Mouse (Mus musculus): ENCODE measurements around the gene Palm. TPM values are rescaled to one million over a fixed set of nuclear protein-coding genes. Genes with fewer than 3 reads are reported as not detected.

Palm gene
- polyA plus RNA-seq, 1 experiment from 2014 or later = 9.2 TPM

- 13% methylated on average over 6 of the region's 6 CpGs for WGBS (ENCODE audit: insufficient replicate concordance)
- DNase-seq (no peak), ATAC-seq (no peak)
- peaks cover 51% of the 10 kb centered on the region for H3K4me1 ChIP-seq (ENCODE audit: insufficient read depth)
- peaks cover 46% of the 10 kb centered on the region for H3K36me3 ChIP-seq (replicated peaks; ENCODE audit: insufficient read depth, low read length)
- TF ChIP-seq CTCF (IDR thresholded peaks at IDR 0.05; ENCODE audit: low read depth) (no peak), EP300 (IDR thresholded peaks at IDR 0.05; ENCODE audit: low read depth) (no peak)
- peak overlapping the region; percentile 31; the same call in 1 of the 2 replicates for H3K27ac ChIP-seq (ENCODE audit: low read depth)
- H3K9ac ChIP-seq (replicated peaks) = peak overlapping the region; percentile 98
- no peaks in the 10 kb centered on the region for H3K27me3 ChIP-seq (ENCODE audit: insufficient read depth, low read length)
- H3K4me2 ChIP-seq (ENCODE audit: low read depth, low read length) = peak overlapping the region; percentile 88
- peak overlapping the region; percentile 81 for H3K4me3 ChIP-seq (ENCODE audit: low read depth, low read length)
- no peaks in the 10 kb centered on the region for H3K9me3 ChIP-seq (ENCODE audit: low read length)
Measured at GRCm38 (mm10) chr10:79856280-79856679, 62.9 kb downstream of the Palm start.

GRCm38 (mm10) chr10:79856704-79857451 is 63.5 kb downstream of the Palm start:
- Histone ChIP-seq H3K27me3 (ENCODE audit: insufficient read depth, low read length) (no peaks in the 10 kb centered on the region), H3K4me1 (ENCODE audit: insufficient read depth) (peaks cover 46% of the 10 kb centered on the region), H3K36me3 (replicated peaks; ENCODE audit: insufficient read depth, low read length) (peaks cover 52% of the 10 kb centered on the region), H3K4me2 (ENCODE audit: low read depth, low read length) (peak overlapping the region; percentile 88), H3K9me3 (ENCODE audit: low read length) (no peaks in the 10 kb centered on the region), H3K9ac (replicated peaks) (peak overlapping the region; percentile 98), H3K4me3 (ENCODE audit: low read depth, low read length) (peak overlapping the region; percentile 81), H3K27ac (ENCODE audit: low read depth) (peak overlapping the region; percentile 18; the same call in 1 of the 2 replicates)
- no peak for TF ChIP-seq EP300 (IDR thresholded peaks at IDR 0.05; ENCODE audit: low read depth)
- TF ChIP-seq CTCF (IDR thresholded peaks at IDR 0.05; ENCODE audit: low read depth) = no peak
- DNase-seq = no peak
- no peak for ATAC-seq
- 11% methylated on average over 7 of the region's 7 CpGs for WGBS (ENCODE audit: insufficient replicate concordance)

DNA sequence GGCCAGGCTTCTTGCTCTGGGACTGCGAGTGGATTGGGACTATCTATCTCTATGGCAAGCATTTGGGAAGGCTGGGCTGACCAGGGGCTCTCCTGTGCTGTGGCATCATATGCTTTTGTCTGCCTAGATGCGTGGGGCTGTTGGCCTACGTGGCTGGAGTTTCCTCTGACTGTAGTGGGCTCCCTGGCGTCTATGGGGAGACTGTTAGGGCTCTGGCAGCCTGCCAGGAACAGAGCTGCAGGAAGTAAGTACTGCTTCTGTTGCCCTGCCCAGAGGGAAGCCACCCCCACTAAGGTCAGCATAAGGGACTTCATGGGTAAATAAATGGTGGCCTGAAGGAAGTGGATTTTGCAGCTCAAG is 64.1 kb downstream of the Palm start:
- Histone ChIP-seq H3K27me3 (ENCODE audit: insufficient read depth, low read length) (no peaks in the 10 kb centered on the region), H3K27ac (ENCODE audit: low read depth) (peak overlapping the region; percentile 18), H3K4me1 (ENCODE audit: insufficient read depth) (peaks cover 41% of the 10 kb centered on the region), H3K4me2 (ENCODE audit: low read depth, low read length) (peak overlapping the region; percentile 88), H3K36me3 (replicated peaks; ENCODE audit: insufficient read depth, low read length) (peaks cover 58% of the 10 kb centered on the region), H3K9me3 (ENCODE audit: low read length) (no peaks in the 10 kb centered on the region), H3K4me3 (ENCODE audit: low read depth, low read length) (peak overlapping the region; percentile 81), H3K9ac (replicated peaks) (peak overlapping the region; percentile 98)
- DNase-seq (peak; percentile 73), ATAC-seq (no peak)
- WGBS (ENCODE audit: insufficient replicate concordance) = 14% methylated on average over 4 of the region's 4 CpGs
- TF ChIP-seq EP300 (IDR thresholded peaks at IDR 0.05; ENCODE audit: low read depth) (no peak), CTCF (IDR thresholded peaks at IDR 0.05; ENCODE audit: low read depth) (no peak)

DNA sequence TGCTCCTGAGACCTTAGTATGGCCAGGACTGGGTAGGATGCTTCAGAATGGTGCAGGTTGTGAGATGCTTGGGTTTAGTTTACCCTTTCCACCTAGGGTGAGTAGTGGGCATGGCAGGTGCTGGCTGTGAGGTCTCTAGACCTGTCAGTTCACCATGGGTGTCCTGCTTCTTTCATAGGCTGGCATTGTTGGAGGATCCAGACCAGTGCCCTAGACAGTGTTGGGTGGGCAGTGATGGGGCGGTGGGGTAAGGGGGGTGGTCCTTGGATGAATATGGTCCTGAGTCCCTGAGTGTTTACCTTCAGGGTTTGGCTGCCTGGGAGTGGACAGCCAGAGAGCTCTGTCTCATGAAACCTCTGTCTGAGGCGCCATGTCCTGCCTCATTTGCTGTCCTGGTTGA is 64.5 kb downstream of the Palm start:
- no peak for ATAC-seq
- Histone ChIP-seq H3K27me3 (ENCODE audit: insufficient read depth, low read length) (no peaks in the 10 kb centered on the region), H3K4me2 (ENCODE audit: low read depth, low read length) (peak overlapping the region; percentile 88), H3K9me3 (ENCODE audit: low read length) (no peaks in the 10 kb centered on the region), H3K36me3 (replicated peaks; ENCODE audit: insufficient read depth, low read length) (peaks cover 62% of the 10 kb centered on the region), H3K4me1 (ENCODE audit: insufficient read depth) (peaks cover 36% of the 10 kb centered on the region), H3K27ac (ENCODE audit: low read depth) (peak overlapping the region; percentile 18; the same call in 1 of the 2 replicates), H3K4me3 (ENCODE audit: low read depth, low read length) (peak overlapping the region; percentile 81), H3K9ac (replicated peaks) (peak overlapping the region; percentile 98; the same call in 1 of the 2 replicates)
- no peak for DNase-seq
- WGBS (ENCODE audit: insufficient replicate concordance) = 59% methylated on average over 2 of the region's 2 CpGs
- TF ChIP-seq EP300 (IDR thresholded peaks at IDR 0.05; ENCODE audit: low read depth) = no peak
- no peak for TF ChIP-seq CTCF (IDR thresholded peaks at IDR 0.05; ENCODE audit: low read depth)

- Histone ChIP-seq H3K27me3 (ENCODE audit: insufficient read depth, low read length) (no peaks in the 10 kb centered on the region), H3K27ac (ENCODE audit: low read depth) (no peak overlapping the region), H3K4me1 (ENCODE audit: insufficient read depth) (peaks cover 30% of the 10 kb centered on the region), H3K4me2 (ENCODE audit: low read depth, low read length) (peak overlapping the region; percentile 88; the same call in 1 of the 2 replicates), H3K36me3 (replicated peaks; ENCODE audit: insufficient read depth, low read length) (peaks cover 64% of the 10 kb centered on the region), H3K9me3 (ENCODE audit: low read length) (no peaks in the 10 kb centered on the region), H3K4me3 (ENCODE audit: low read depth, low read length) (0 out of 2 replicates have a peak overlapping the region, but pooled peaks have one; percentile 81), H3K9ac (replicated peaks) (0 out of 2 replicates have a peak overlapping the region, but pooled peaks have one; percentile 98)
- 62% methylated on average over 17 of the region's 17 CpGs for whole genome bisulfite sequencing (ENCODE audit: insufficient replicate concordance)
- TF ChIP-seq CTCF (IDR thresholded peaks at IDR 0.05; ENCODE audit: low read depth) = no peak
- TF ChIP-seq EP300 (IDR thresholded peaks at IDR 0.05; ENCODE audit: low read depth) = no peak
- peak; percentile 54 for DNase-seq
- no peak for ATAC-seq
Measured at GRCm38 (mm10) chr10:79858416-79859074, 65.2 kb downstream of the Palm start.

GRCm38 (mm10) chr10:79859116-79859515 is 65.7 kb downstream of the Palm start:
- Histone ChIP-seq H3K4me2 (ENCODE audit: low read depth, low read length) (no peak overlapping the region), H3K4me1 (ENCODE audit: insufficient read depth) (peaks cover 26% of the 10 kb centered on the region), H3K36me3 (replicated peaks; ENCODE audit: insufficient read depth, low read length) (peaks cover 64% of the 10 kb centered on the region), H3K9me3 (ENCODE audit: low read length) (no peaks in the 10 kb centered on the region), H3K27ac (ENCODE audit: low read depth) (no peak overlapping the region), H3K4me3 (ENCODE audit: low read depth, low read length) (no peak overlapping the region), H3K27me3 (ENCODE audit: insufficient read depth, low read length) (no peaks in the 10 kb centered on the region), H3K9ac (replicated peaks) (no peak overlapping the region)
- 82% methylated on average over 11 of the region's 11 CpGs for WGBS (ENCODE audit: insufficient replicate concordance)
- TF ChIP-seq EP300 (IDR thresholded peaks at IDR 0.05; ENCODE audit: low read depth) = no peak
- no peak for TF ChIP-seq CTCF (IDR thresholded peaks at IDR 0.05; ENCODE audit: low read depth)
- ATAC-seq (no peak), DNase-seq (no peak)
